Mouse (Mus musculus) heart, adult 2 months (tissue): ENCODE results near the gene Chrd. TPM values are rescaled to one million over a fixed set of nuclear protein-coding genes. Genes with fewer than 3 reads are reported as not detected.

Experiments used
- DNase-seq, 2 experiments: peaks; one replicate each; pipeline ENCODE4 v3.0.0; 2021
- H3K27ac ChIP-seq: fragments of 200-600 bp; 2 replicates; pipeline ENCODE4 v1.8.1; 2022
- H3K27me3 ChIP-seq: fragments of 200-500 bp; 2 replicates; pipeline ENCODE4 v1.6.1; 2012; ENCODE audit warnings: mild to moderate bottlenecking, low read length, inconsistent platforms, mixed read lengths; ENCODE audit not compliant: control insufficient read depth, insufficient read depth
- H3K36me3 ChIP-seq: fragments of 200-500 bp; 2 replicates; pipeline ENCODE4 v1.6.1; 2012; ENCODE audit warnings: low read length, inconsistent platforms; ENCODE audit not compliant: control insufficient read depth, insufficient read depth
- H3K4me1 ChIP-seq: fragments of 200-500 bp; 2 replicates; pipeline ENCODE4 v1.6.1; 2011; ENCODE audit warnings: low read length; ENCODE audit not compliant: control insufficient read depth, insufficient read depth
- H3K4me3 ChIP-seq: fragments of 200-600 bp; 2 replicates; pipeline ENCODE4 v1.8.1; 2022
- H3K79me2 ChIP-seq: fragments of 200-500 bp; replicated peaks from 2 replicates; pipeline ENCODE4 v1.6.1; 2012; ENCODE audit warnings: mild to moderate bottlenecking, inconsistent platforms, low read length, moderate library complexity, mixed read lengths; ENCODE audit not compliant: control insufficient read depth, insufficient read depth
- H3K9ac ChIP-seq: fragments of 200-500 bp; 2 replicates; pipeline ENCODE4 v1.6.1; 2012; ENCODE audit warnings: low read depth, mild to moderate bottlenecking, control low read depth, inconsistent platforms, low read length, mixed read lengths
- CTCF ChIP-seq: fragments of 200-600 bp; IDR thresholded peaks from 2 replicates; pipeline ENCODE4 v1.8.1; 2022; ENCODE audit warnings: antibody characterized with exemption, mild to moderate bottlenecking, moderate library complexity
- EP300 ChIP-seq: fragments of 200-500 bp; IDR thresholded peaks from 2 replicates; pipeline ENCODE4 v1.6.1; 2011; ENCODE audit warnings: low read depth, low read length, control low read depth; ENCODE audit not compliant: insufficient read depth
- POLR2A ChIP-seq: fragments of 200-500 bp; IDR thresholded peaks from 2 replicates; pipeline ENCODE4 v1.6.1; 2011; ENCODE audit warnings: mild to moderate bottlenecking, low read depth, low read length, control low read depth; ENCODE audit not compliant: insufficient read depth
- WGBS: fragments of 180-500 bp; shearing (Covaris S2); methylation state at CpG from one replicate; pipeline ENCODE4 v1.1.7; 2018; 5-methylcytosine and 5-hydroxymethylcytosine counted together
- intact Hi-C: fragments of 180-260 bp; cut with DNase I; formaldehyde crosslinking; loops from one replicate; pipeline ENCODE4 v1.15.1; 2025
- polyA plus RNA-seq: library from polyadenylated mRNA; depleted of rRNA; stranded (reverse); fragments of >200 nt; gene quantifications from 2 replicates; pipeline ENCODE4 v1.2.3, GENCODE M21; 2012
- total RNA-seq, 2 experiments: library from RNA; stranded (reverse); gene quantifications; 2 replicates each; pipeline ENCODE4 v1.2.3; 2021

Gene Chrd
- total and polyA plus RNA-seq, 3 experiments = 2.0 to 4.8 (median 2.2) TPM

DNA sequence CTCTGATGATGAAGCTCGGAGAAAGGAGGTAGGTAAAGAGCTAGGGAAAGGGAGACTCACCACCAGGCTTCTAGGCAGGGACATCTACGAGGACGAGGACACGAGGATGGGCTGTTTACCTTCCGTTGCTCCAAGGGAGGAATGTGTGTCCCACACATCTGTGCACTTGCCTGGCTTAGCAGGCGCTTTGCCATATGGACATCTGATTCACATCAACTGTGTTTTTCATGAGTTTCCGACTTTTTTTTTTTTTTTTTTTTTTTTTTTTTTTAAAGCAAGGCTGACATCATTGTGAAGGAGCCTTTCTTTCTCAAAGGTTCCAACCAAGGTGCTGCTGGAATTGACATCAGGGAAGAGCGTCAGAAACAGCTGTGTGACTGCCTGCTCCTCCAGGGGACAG lies 17.6 kb downstream of the Chrd start:
- no peak overlapping the region for H3K4me3 ChIP-seq
- WGBS = 41% methylated on average over 8 of the region's 8 CpGs
- H3K27ac ChIP-seq = no peak overlapping the region
- no peak for DNase-seq
- H3K9ac ChIP-seq = no peak overlapping the region
- no peaks in the 10 kb centered on the region for H3K79me2 ChIP-seq
- H3K36me3 ChIP-seq = no peaks in the 10 kb centered on the region
- H3K27me3 ChIP-seq = no peaks in the 10 kb centered on the region
- no peaks in the 10 kb centered on the region; the same call in 1 of the 2 replicates for H3K4me1 ChIP-seq
- TF ChIP-seq EP300 = no peak
- TF ChIP-seq POLR2A = no peak
- no peak for TF ChIP-seq CTCF
- intact Hi-C loops = no loop called here

DNA sequence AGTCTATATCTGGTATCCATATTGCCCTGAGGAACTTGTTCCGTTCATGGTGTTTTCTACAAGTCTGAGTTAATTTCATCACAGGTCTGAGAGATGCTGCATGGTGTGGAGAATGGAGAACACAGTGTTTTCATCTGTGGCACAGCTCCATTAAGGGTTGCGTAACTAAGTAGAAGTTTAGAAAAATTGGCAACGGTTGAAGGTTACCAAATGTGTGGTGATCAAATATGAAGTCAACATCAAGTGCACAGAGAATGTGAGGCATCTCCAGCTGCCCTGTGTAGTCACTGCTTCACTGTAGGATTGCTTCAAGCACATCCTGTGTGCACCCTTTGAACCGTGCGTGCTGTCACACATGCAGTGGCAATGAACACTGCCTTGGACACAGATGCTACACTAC lies 23.1 kb downstream of the Chrd start:
- no peak overlapping the region for H3K9ac ChIP-seq
- intact Hi-C loops = no loop called here
- no peak overlapping the region for H3K27ac ChIP-seq
- DNase-seq = peak in 1 of 2 experiments; percentile 51
- WGBS = 74% methylated on average over 5 of the region's 5 CpGs
- no peaks in the 10 kb centered on the region for H3K27me3 ChIP-seq
- H3K4me1 ChIP-seq = no peaks in the 10 kb centered on the region; the same call in 1 of the 2 replicates
- TF ChIP-seq POLR2A = no peak
- TF ChIP-seq EP300 = no peak
- TF ChIP-seq CTCF = no peak
- no peaks in the 10 kb centered on the region for H3K36me3 ChIP-seq
- no peak overlapping the region for H3K4me3 ChIP-seq
- no peaks in the 10 kb centered on the region for H3K79me2 ChIP-seq

DNA sequence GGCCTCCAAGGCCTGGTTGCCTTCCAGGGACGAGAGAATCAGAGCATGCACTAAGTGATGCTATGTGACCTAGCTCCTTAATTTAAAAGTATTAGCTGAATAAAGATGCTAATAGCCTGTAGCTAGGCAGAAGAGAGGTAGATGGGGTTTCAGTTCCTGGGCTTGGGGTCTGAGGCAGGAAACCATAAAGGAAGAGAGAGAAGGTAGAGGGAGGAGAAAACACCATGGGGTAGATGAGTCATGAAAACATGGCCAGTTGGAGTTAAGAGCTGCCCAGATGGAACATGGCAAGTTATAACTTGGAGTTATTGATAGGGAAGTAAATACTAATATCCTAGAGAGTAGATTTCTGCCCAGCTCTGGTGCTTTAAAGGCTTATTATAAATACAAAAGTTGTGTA lies 24.5 kb downstream of the Chrd start:
- H3K36me3 ChIP-seq = no peaks in the 10 kb centered on the region
- no peak overlapping the region for H3K4me3 ChIP-seq
- TF ChIP-seq CTCF (no peak), POLR2A (no peak)
- WGBS = 63% methylated on average over 1 of the region's 1 CpGs
- intact Hi-C loops = no loop called here
- H3K9ac ChIP-seq = no peak overlapping the region
- H3K27me3 ChIP-seq = no peaks in the 10 kb centered on the region
- H3K79me2 ChIP-seq = no peaks in the 10 kb centered on the region
- no peaks in the 10 kb centered on the region; the same call in 1 of the 2 replicates for H3K4me1 ChIP-seq
- no peak overlapping the region for H3K27ac ChIP-seq
- no peak for DNase-seq

DNA sequence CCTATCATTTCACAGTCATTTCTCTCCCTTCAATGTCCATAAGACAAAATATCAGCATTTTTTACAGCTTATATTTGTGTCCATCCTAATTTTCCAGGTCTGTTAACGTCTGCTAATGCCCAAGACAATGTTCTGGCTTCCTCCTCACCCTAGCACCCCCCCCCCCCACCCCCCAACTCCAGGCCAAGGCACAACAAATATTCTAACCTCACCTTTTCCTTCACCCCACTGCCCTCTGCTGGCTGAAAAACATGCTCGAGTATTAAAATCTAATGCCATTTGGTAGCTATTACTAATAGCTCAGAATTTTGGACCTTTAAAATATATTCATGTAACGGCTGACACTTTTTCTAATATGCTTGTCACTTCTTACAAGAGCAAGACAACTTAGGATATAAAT lies 28.8 kb downstream of the Chrd start:
- Histone ChIP-seq H3K27me3 (no peaks in the 10 kb centered on the region), H3K9ac (no peak overlapping the region), H3K36me3 (no peaks in the 10 kb centered on the region), H3K4me3 (no peak overlapping the region), H3K79me2 (no peaks in the 10 kb centered on the region), H3K4me1 (no peaks in the 10 kb centered on the region), H3K27ac (no peak overlapping the region)
- peak; percentile 21 to 48 for DNase-seq
- TF ChIP-seq EP300 = no peak
- peak; percentile 68 for TF ChIP-seq CTCF
- TF ChIP-seq POLR2A = no peak
- intact Hi-C loops = loop anchor here (2.0 kb wide), 1 partner anchor 37 kb away; no protein-coding TSS in a partner anchor
- whole genome bisulfite sequencing = 5% methylated on average over 3 of the region's 3 CpGs

DNA sequence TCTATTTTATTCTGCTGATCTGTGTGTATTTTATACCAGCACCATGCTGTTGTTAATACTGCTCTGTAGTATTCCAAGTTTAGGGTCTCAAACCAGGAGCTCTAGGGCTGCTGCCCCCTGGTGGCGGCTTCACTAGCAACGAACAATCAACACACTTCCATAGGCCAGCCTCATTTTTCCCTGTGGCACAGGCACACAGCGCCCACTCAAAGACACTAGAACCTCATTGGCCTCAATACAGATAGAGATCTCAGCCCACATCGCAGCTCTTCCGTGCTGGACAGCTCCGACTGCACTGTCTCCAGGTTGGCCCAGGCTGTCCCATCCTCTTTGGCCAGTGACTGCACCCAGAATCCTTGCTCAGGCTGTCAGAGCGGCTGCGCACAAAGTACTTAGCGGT lies 32.3 kb downstream of the Chrd start:
- Histone ChIP-seq H3K4me1 (no peaks in the 10 kb centered on the region), H3K4me3 (no peak overlapping the region), H3K9ac (no peak overlapping the region), H3K27me3 (no peaks in the 10 kb centered on the region), H3K79me2 (no peaks in the 10 kb centered on the region), H3K27ac (no peak overlapping the region), H3K36me3 (no peaks in the 10 kb centered on the region)
- intact Hi-C loops = loop anchor here (2.0 kb wide), 2 partner anchors 56 to 268 kb away; no protein-coding TSS in a partner anchor
- TF ChIP-seq POLR2A (no peak), CTCF (peak; percentile 78)
- 42% methylated on average over 9 of the region's 9 CpGs for WGBS
- DNase-seq = peak; percentile 25 to 57

DNA sequence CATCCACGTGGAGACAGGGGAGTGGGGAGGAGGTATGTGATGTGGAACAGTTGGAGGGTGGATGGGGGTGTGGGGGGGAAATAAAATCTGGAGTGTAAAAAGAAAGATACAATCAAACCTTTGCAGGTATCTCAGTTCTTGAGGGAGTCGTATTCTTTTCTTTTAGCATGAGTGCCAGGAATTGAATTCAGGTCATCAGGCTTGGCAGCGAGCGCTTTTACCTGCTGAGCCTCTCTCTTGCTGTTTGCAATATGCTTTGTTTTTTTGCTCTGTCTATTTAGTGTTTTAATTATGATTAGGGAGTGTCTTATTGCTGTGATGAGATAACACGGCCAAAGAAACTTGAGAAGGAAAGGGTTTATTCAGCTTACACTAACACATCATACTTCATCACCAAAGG lies 42.1 kb downstream of the Chrd start:
- 67% methylated on average over 5 of the region's 5 CpGs for WGBS
- DNase-seq = no peak

More for the DNA sequence above, 42.1 kb downstream of the Chrd start:
- Histone ChIP-seq H3K79me2 (no peaks in the 10 kb centered on the region), H3K36me3 (no peaks in the 10 kb centered on the region), H3K4me3 (no peak overlapping the region), H3K4me1 (no peaks in the 10 kb centered on the region), H3K9ac (no peak overlapping the region), H3K27me3 (no peaks in the 10 kb centered on the region), H3K27ac (no peak overlapping the region)
- TF ChIP-seq EP300 (no peak), CTCF (no peak), POLR2A (no peak)
- intact Hi-C loops = no loop called here
